ENCODE assay signal across 8 mouse cellular contexts in the genomic region with DNA sequence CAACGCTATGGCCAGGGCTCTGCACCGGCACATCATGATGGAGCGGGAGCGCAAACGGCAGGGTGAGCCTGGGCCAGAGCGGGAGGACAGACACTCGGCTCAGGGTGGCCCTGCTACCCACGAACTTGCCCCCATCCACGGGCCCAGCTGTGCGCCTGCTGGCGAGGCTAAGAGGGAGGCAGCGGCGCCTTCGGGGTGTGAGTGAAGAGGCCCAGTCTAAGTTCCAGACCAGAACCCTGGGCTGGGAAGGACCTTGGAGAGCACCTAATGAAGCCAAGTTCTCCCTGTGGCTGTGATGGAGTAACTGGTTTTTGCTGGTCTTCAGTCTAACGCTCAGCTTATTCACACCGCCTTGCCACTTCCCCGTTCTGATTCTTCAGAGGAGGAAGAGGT. TPM values are rescaled to one million over a fixed set of nuclear protein-coding genes. Genes with fewer than 3 reads are reported as not detected.
DNase-seq lines count a peak whose midpoint lies in the region; ATAC-seq lines count a peak whose summit lies in the region.

No protein-coding gene starts in this region.

- H3K9me3 ChIP-seq in heart, embryonic 16.5 days (replicated peaks; ENCODE audit: control insufficient read depth, low read length): no peaks in the 10 kb centered on the region
- no peaks in the 10 kb centered on the region for H3K9me3 ChIP-seq in forebrain, embryonic 16.5 days (ENCODE audit: control insufficient read depth, low read length)
- no peaks in the 10 kb centered on the region for H3K9me3 ChIP-seq in liver, embryonic 16.5 days (replicated peaks; ENCODE audit: control insufficient read depth, low read length)

- intact Hi-C loops in left cerebral cortex, postnatal 10 days (cut with DNase I): no loop called here

- peak overlapping the region; percentile 91 for H3K27ac ChIP-seq in heart, embryonic 16.5 days (ENCODE audit: low read length)
- peak overlapping the region; percentile 79; the same call in 1 of the 2 replicates for H3K27ac ChIP-seq in forebrain, embryonic 16.5 days (ENCODE audit: low read length)
- H3K27ac ChIP-seq in liver, embryonic 16.5 days (ENCODE audit: low read length): peak overlapping the region; percentile 99

- peak overlapping the region; percentile 99 for H3K4me2 ChIP-seq in heart, embryonic 16.5 days (ENCODE audit: low read depth, low read length)
- peak overlapping the region; percentile 90 for H3K4me2 ChIP-seq in forebrain, embryonic 16.5 days (ENCODE audit: low read length)
- H3K4me2 ChIP-seq in liver, embryonic 16.5 days (ENCODE audit: low read depth, low read length): peak overlapping the region; percentile 96

- H3K36me3 ChIP-seq in heart, embryonic 16.5 days (ENCODE audit: control insufficient read depth, insufficient read depth): peaks cover 64% of the 10 kb centered on the region
- peaks cover 55% of the 10 kb centered on the region for H3K36me3 ChIP-seq in forebrain, embryonic 16.5 days (ENCODE audit: control insufficient read depth, insufficient read depth)
- peaks cover 62% of the 10 kb centered on the region for H3K36me3 ChIP-seq in liver, embryonic 16.5 days (ENCODE audit: control insufficient read depth, insufficient read depth)

- no peaks in the 10 kb centered on the region for H3K27me3 ChIP-seq in heart, embryonic 16.5 days (ENCODE audit: control insufficient read depth, insufficient read depth, low read length)
- no peaks in the 10 kb centered on the region for H3K27me3 ChIP-seq in forebrain, embryonic 16.5 days (replicated peaks; ENCODE audit: control insufficient read depth, insufficient read depth, low read length)
- H3K27me3 ChIP-seq in liver, embryonic 16.5 days (ENCODE audit: control insufficient read depth, insufficient read depth, low read depth, low read length): no peaks in the 10 kb centered on the region

- ATAC-seq in heart, embryonic 16.5 days (replicated peaks; ENCODE audit: extremely low read depth, insufficient read depth, low FRiP score): no peak; the same call in 1 of the 2 replicates
- no peak for ATAC-seq in forebrain, embryonic 16.5 days
- ATAC-seq in liver, embryonic 16.5 days (ENCODE audit: low read depth): peak; percentile 8

- no peak for DNase-seq in heart, adult 8-10 months (ENCODE audit: low spot score)
- peak; percentile 68 for DNase-seq in Muller cell, postnatal 12 days (ENCODE audit: inconsistent ontology term)
- no peak for DNase-seq in layer of hippocampus, postnatal 25 days (ENCODE audit: extremely low spot score in 1 of 2, low spot score in 1 of 2)
- no peak for DNase-seq in natural killer cell, adult 2 months (ENCODE audit: low spot score in 2 of 2)
- DNase-seq in left cerebral cortex, postnatal 10 days (ENCODE audit: extremely low spot score in 1 of 2, low spot score in 2 of 2): no peak

- peaks cover 38% of the 10 kb centered on the region for H3K4me1 ChIP-seq in heart, embryonic 16.5 days (ENCODE audit: control insufficient read depth, insufficient read depth, low read length)
- peaks cover 26% of the 10 kb centered on the region for H3K4me1 ChIP-seq in forebrain, embryonic 16.5 days (replicated peaks; ENCODE audit: control insufficient read depth, insufficient read depth, low read length)
- peaks cover 50% of the 10 kb centered on the region for H3K4me1 ChIP-seq in liver, embryonic 16.5 days (ENCODE audit: control insufficient read depth, low read depth, low read length)

- H3K4me3 ChIP-seq in heart, embryonic 16.5 days (ENCODE audit: low read length): peak overlapping the region; percentile 97
- H3K4me3 ChIP-seq in forebrain, embryonic 16.5 days (replicated peaks; ENCODE audit: low read length): peak overlapping the region; percentile 76
- H3K4me3 ChIP-seq in liver, embryonic 16.5 days (ENCODE audit: low read depth, low read length): peak overlapping the region; percentile 93

- peak overlapping the region; percentile 94 for H3K9ac ChIP-seq in heart, embryonic 16.5 days (ENCODE audit: low read length)
- H3K9ac ChIP-seq in forebrain, embryonic 16.5 days (replicated peaks; ENCODE audit: low read depth, low read length): peak overlapping the region; percentile 82
- peak overlapping the region; percentile 94 for H3K9ac ChIP-seq in liver, embryonic 16.5 days (ENCODE audit: low read depth, low read length)

- WGBS in heart, embryonic 16.5 days: 3% methylated on average over 17 of the region's 17 CpGs
- 3% methylated on average over 17 of the region's 17 CpGs for WGBS in forebrain, embryonic 16.5 days
- WGBS in liver, embryonic 16.5 days (ENCODE audit: insufficient replicate concordance): 1% methylated on average over 17 of the region's 17 CpGs

RNA-seq across cellular contexts. Expression of a gene that starts 0.7 kb away (rescaled TPM):
- 50.1 and 51.2 TPM in 2 replicates for polyA plus RNA-seq in heart, embryonic 16.5 days (2015; fragmentation: Nextera tagmentation; extraction: Ambion mirVana)
- 10 to 100 TPM; 23.2 to 32.1 (median 27.7) TPM for total RNA-seq in heart, adult 8-10 months (2022)
- polyA plus RNA-seq in forebrain, embryonic 16.5 days (2015; fragmentation: Nextera tagmentation; extraction: Ambion mirVana): 81.2 and 91.8 TPM in 2 replicates
- 81.1 and 83.1 TPM in 2 replicates for polyA plus RNA-seq in liver, embryonic 16.5 days (2015; fragmentation: Nextera tagmentation; extraction: Ambion mirVana)
- total RNA-seq in layer of hippocampus, postnatal 25 days (2021): 10 to 100 TPM; 26.8 to 32.6 TPM
- 10 to 100 TPM; 24.8 to 25.7 TPM for total RNA-seq in left cerebral cortex, postnatal 10 days (2021)

RNA-seq across cellular contexts. Expression of a gene that starts 7.4 kb away (rescaled TPM):
- 1,137 and 1,317 TPM in 2 replicates for polyA plus RNA-seq in heart, embryonic 16.5 days (2015; fragmentation: Nextera tagmentation; extraction: Ambion mirVana)
- total RNA-seq in heart, adult 8-10 months (2022): 100 to 1,000 TPM; 410 to 451 (median 437) TPM
- polyA plus RNA-seq in forebrain, embryonic 16.5 days (2015; fragmentation: Nextera tagmentation; extraction: Ambion mirVana): 1,142 and 1,181 TPM in 2 replicates
- polyA plus RNA-seq in liver, embryonic 16.5 days (2015; fragmentation: Nextera tagmentation; extraction: Ambion mirVana): 1,065 and 1,134 TPM in 2 replicates
- 100 to 1,000 TPM; 426 to 481 TPM for total RNA-seq in layer of hippocampus, postnatal 25 days (2021)
- 100 to 1,000 TPM; 525 to 535 TPM for total RNA-seq in left cerebral cortex, postnatal 10 days (2021)

RNA-seq across cellular contexts. Expression of a gene that starts 13.5 kb away (rescaled TPM):
- 7.4 and 8.7 TPM in 2 replicates for polyA plus RNA-seq in heart, embryonic 16.5 days (2015; fragmentation: Nextera tagmentation; extraction: Ambion mirVana)
- total RNA-seq in heart, adult 8-10 months (2022): 10 to 100 TPM; 38.0 to 50.9 (median 43.4) TPM
- polyA plus RNA-seq in forebrain, embryonic 16.5 days (2015; fragmentation: Nextera tagmentation; extraction: Ambion mirVana): 19.0 and 21.5 TPM in 2 replicates
- polyA plus RNA-seq in liver, embryonic 16.5 days (2015; fragmentation: Nextera tagmentation; extraction: Ambion mirVana): 2.2 and 2.6 TPM in 2 replicates
- 100 to 1,000 TPM; 108 to 109 TPM for total RNA-seq in layer of hippocampus, postnatal 25 days (2021)
- total RNA-seq in left cerebral cortex, postnatal 10 days (2021): 100 to 1,000 TPM; 126 to 129 TPM

RNA-seq across cellular contexts. Expression of a gene that starts 13.6 kb away (rescaled TPM):
- 4.1 and 4.4 TPM in 2 replicates for polyA plus RNA-seq in heart, embryonic 16.5 days (2015; fragmentation: Nextera tagmentation; extraction: Ambion mirVana)
- total RNA-seq in heart, adult 8-10 months (2022): under 1 TPM; 0.43 to 0.81 (median 0.60) TPM
- 16.4 and 18.5 TPM in 2 replicates for polyA plus RNA-seq in forebrain, embryonic 16.5 days (2015; fragmentation: Nextera tagmentation; extraction: Ambion mirVana)
- 0.46 and 0.76 TPM in 2 replicates for polyA plus RNA-seq in liver, embryonic 16.5 days (2015; fragmentation: Nextera tagmentation; extraction: Ambion mirVana)
- total RNA-seq in layer of hippocampus, postnatal 25 days (2021): 1 to 10 TPM in 1 of 2 experiments, under 1 TPM in 1; 0.62 to 1.8 TPM
- total RNA-seq in left cerebral cortex, postnatal 10 days (2021): 1 to 10 TPM; 1.8 TPM

RNA-seq across cellular contexts. Expression of a gene that starts 19.0 kb away (rescaled TPM):
- 10.8 and 19.9 TPM in 2 replicates for polyA plus RNA-seq in heart, embryonic 16.5 days (2015; fragmentation: Nextera tagmentation; extraction: Ambion mirVana)
- 1 to 10 TPM in 2 of 4 experiments, under 1 TPM in 2; 0.16 to 1.1 (median 0.83) TPM for total RNA-seq in heart, adult 8-10 months (2022)
- polyA plus RNA-seq in forebrain, embryonic 16.5 days (2015; fragmentation: Nextera tagmentation; extraction: Ambion mirVana): 0.48 and 0.49 TPM in 2 replicates
- polyA plus RNA-seq in liver, embryonic 16.5 days (2015; fragmentation: Nextera tagmentation; extraction: Ambion mirVana): 6.5 and 6.8 TPM in 2 replicates
- total RNA-seq in layer of hippocampus, postnatal 25 days (2021): under 1 TPM; 0.12 to 0.19 TPM
- total RNA-seq in left cerebral cortex, postnatal 10 days (2021): under 1 TPM; 0.15 to 0.26 TPM
